Mouse (Mus musculus) gastrocnemius, postnatal 36 days (tissue): ENCODE measurements around the gene Shroom3. TPM values are rescaled to one million over a fixed set of nuclear protein-coding genes. Genes with fewer than 3 reads are reported as not detected.

ENCODE experiments used
- DNase-seq, 2 experiments: peaks; one replicate each; pipeline ENCODE4 v3.0.0; 2022
- intact Hi-C: fragments of 180-260 bp; cut with DNase I; formaldehyde crosslinking; loops from one replicate; pipeline ENCODE4 v1.15.1; 2025
- total RNA-seq, 2 experiments: library from RNA; stranded (reverse); gene quantifications; 2 replicates each; pipeline ENCODE4 v1.2.3; 2021

The Shroom3 gene
- total RNA-seq, 2 experiments from 2014 or later, result 0.43 to 0.54 TPM

DNA sequence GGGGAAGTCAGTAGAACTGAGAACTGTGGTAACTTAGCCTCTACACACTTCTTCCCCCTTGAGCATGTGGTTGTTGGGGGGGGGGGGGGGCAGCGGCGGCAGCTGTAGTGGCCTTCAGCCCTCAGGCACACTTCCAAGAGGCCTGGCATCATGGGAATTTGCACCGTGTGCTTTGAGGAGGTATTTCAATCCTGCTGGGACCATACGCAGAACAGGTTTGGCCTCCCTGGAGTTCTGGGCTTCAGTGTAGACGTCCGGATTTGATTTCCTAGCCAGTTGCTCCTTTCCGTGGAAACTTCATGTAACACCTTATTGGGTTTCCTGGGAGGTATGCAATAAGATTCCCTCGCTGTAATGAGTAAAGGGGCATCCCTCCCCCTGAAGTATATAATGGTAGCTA lies 105.8 kb downstream of the Shroom3 start:
- peak in 1 of 2 experiments; percentile 15 for DNase-seq
- intact Hi-C loops, result no loop called here

DNA sequence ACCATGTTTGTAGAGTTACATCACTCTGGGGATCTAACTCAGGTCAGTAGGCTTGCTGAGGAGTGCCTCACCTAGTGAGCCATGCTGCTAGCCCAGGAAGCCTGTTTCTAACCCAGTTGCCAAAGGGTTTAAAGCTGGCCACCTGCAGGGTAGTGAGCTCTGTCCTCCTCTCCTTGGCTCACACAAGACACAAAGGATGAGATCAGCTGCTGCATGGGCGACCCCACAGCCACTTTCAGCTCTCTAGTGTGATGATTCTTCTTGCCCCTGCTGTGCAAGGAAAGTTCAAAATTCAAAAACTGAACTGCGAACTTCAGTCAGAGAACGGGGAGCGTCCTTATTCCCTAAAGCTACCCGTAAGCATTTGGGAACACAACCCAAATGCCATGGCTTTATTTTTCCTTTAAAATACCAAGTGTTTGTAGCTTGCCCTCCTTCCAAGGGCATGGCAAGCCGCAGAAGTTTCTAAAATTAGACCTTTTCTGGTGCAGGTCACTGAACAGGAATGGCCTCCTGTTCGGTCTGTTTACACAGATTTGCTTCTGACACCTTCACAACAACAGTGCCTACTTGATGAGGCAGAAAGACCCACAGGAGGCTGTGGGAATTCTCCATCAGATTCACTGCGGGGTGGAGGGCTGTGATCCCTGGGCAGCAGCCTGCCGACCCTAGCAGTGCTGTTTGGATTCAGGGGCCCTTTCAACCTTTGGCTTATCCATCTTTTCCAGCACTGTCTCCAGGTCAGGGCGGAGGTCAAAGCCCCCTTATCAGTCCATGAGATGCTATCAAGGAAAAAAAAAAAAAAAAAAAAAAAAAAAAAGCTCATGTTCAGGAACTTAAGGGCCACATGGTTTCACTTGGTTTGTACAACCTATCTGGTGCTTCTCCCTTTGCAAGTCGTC lies 113.1 kb downstream of the Shroom3 start:
- no peak for DNase-seq
- intact Hi-C loops, result no loop called here

DNA sequence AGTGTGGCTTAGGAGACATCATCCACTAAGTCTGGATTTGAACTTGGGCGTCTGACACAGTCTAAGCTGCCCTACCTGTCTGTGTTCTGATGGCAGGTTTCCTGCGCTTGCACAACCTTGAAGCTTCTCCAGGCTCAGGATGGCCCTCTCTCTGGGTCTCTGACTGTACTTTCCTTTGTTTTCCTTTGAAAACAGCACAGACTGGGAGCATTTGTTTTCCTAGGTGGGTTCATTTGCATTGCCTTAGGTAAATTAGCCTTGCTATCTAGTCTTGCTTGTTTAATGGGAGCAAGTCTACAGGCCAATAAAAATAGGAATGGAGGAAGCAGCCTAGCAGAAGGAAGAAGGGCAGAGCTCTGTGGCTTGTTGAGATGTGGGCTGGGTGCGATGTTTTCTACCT lies 114.7 kb downstream of the Shroom3 start:
- no peak for DNase-seq

DNA sequence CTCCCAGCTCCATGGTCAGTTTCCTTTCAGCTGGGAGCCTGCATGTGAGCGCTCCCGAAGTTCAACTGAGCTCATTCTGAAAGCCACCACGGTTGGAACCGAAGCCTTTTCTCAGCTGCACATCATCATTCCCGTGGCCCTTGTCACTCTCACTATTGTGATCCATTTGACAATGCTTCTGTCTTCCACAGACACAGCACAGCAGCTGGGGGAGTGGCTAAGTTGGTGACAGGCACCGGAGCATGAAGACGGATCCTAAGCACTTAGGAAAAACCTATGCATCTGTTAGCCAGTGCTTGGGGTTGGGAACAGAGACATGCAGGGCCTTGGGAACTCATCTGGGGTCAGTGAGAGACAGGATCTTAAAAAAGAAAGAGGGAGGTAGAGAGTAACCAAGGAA lies 121.1 kb downstream of the Shroom3 start:
- intact Hi-C loops, result no loop called here
- DNase-seq, result no peak

More for the DNA sequence above, 114.7 kb downstream of the Shroom3 start:
- intact Hi-C loops, result no loop called here

DNA sequence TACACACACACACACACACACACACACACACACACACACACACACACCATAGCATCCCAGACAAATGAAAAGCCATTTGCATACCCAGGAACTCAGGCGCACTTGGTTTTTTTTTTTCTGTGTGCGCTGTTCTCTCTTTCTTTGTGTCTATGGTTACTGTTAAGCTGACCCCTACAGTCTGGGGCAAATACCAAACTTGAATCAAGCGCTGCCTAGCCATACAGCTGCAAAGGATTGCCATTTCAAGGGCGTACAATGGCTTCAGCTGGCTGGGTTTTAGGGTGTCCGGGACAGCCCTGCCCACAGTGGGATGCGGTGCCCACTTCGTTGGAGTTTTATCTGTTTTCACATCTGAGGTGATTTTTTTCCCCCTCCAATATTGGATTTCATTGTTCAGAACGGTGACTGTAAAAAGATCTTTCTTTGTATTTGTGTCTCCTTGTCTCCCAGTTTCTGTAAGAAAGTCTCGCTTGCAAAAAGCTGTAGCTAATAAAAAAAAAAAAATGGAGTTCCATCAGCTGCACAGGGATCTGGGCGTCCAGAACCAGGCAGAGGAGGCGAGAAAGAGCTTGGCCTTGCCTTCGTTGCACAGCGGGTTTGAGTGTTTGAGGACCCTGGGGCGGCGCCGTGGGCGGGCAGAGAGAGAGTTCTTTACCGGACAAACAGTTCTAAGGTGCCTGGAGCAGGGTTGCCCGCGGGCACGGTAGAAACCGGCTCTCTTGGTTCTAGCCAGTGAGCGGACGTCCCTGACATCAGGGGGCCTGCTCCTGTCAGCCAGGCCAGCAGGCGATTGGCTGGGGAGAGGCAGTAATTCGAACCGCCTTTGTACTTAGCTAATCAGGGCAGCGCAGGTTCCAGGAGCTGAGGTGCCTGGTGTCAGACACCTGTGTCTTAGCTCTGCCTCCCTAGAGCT lies 125.5 kb downstream of the Shroom3 start:
- DNase-seq, result peak; percentile 8 to 17
- intact Hi-C loops, result no loop called here

DNA sequence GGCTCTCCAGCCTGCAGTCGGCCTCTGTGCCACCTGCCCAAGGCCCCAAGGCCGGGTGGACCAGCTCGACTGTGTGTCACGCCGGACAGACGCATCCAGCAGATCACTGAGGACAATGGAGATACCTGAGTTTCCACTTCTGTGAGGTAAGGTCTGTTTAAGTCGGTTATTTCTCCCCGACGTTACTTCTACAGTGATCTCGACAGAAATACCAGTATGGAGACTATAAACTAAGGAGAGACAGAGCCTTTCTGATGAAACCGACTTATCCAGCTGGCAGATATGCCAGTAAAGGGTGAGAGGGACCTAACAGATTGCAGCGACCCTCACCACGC lies 126.1 kb downstream of the Shroom3 start:
- DNase-seq, result no peak
- intact Hi-C loops, result no loop called here

DNA sequence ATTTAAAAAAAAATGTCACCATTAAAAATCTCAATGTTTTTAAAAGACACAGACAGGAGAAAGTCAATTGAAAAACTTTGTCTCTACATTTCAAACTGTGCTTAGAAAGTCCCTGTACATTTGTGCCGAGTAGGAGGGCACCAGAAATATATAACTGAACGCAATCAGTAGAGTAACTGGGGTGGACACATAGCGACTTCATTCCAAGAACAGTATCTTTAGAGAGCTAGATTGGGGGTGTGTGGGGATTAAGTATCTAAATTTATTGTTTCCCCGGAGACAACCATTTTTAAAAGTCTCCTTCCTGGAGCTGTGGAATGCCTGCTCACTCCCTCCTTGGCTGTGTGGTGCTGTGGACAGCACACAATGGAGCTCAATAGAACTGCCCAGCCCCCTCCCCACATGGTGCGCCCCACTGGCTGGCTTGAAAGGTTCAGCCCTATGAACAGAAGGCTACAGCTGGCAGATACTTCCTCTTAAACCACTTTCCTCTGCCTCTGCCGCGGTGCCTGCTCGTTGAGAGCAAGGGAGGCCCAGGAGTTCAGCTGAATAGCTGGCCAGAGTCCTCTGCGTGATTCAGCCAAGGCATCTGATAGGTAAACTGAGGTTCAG lies 127.8 kb downstream of the Shroom3 start:
- DNase-seq, result no peak
- intact Hi-C loops, result no loop called here

DNA sequence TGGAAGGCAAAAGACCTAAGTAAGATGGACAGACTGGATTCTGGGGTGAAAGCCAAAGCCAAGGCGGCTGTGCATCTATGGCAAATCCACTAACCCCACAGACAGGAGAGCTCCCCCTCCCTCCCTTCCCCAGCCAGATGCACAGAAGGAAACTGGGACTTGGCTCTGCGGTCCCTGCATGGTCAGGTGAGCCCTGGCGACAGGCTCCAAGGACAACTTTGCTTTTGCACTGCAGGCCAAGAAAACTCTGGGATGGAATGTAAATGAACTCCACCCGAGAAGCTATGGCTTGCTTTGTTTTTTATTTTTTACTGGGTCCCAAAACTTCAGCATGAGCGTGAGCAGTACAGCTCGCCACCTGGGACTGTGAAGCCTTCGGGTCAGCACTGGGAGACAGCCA lies 128.5 kb downstream of the Shroom3 start:
- no peak for DNase-seq
- intact Hi-C loops, result no loop called here

DNA sequence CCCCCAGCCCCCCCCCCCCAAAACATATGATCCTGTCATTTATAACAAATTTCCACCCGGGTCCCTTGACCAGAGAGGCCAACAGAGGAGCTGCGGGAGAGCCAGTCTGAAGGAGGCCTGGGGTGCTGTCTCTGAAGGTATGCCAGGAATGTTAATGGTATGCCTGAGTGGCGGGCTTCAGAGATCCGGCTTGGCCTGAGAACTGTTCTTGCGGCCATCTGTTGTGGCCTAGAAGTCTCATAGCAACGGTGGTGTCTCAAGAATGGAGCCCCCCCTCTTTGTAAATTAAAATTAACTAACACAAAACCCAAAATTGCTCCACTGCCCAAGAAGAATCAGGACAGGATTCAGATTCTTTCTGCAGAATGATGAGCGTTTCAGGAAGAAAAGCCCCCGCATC lies 129.7 kb downstream of the Shroom3 start:
- no peak for DNase-seq
- intact Hi-C loops, result no loop called here

DNA sequence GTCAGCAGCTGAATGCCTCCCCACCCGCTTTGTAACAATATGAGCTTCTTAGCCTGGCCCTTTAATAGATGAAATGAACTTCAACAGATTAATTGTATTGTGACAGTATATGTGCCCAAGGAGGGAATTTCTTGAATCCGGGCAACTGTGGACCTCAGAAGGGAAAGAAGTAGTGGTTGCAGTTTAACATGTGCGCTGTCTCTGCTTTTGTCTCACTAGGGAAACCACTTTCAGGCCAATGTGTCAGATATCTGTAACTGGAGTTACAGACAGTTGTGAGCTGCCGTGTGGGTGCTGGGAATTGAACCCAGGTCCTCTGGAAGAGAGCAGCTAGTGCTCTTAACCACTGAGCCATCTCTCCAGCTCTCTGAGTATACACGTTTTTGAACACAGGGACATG lies 130.3 kb downstream of the Shroom3 start:
- DNase-seq, result no peak
- intact Hi-C loops, result no loop called here

DNA sequence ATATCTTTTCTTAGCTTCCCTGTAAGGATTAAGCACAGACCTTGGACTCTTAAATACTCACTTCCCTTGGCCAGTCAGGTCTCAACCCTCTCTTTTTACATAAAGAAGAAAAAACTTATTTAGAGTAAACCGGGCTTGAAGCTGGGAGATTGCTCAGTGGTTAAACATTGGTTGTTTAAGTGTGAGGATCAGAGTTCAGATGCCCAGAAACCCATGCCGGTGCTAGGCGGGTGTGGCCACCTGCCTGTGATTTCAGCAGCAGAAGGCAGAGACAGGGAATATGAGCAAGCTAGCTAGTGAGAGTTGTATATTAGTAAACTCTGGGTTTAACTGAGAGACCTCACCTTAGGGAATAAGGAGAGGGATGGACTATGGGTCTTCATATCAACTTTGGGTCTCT lies 131.4 kb downstream of the Shroom3 start:
- no peak for DNase-seq
- intact Hi-C loops, result loop anchor here (5.0 kb wide), 1 partner anchor 47 kb away; no protein-coding TSS in a partner anchor

DNA sequence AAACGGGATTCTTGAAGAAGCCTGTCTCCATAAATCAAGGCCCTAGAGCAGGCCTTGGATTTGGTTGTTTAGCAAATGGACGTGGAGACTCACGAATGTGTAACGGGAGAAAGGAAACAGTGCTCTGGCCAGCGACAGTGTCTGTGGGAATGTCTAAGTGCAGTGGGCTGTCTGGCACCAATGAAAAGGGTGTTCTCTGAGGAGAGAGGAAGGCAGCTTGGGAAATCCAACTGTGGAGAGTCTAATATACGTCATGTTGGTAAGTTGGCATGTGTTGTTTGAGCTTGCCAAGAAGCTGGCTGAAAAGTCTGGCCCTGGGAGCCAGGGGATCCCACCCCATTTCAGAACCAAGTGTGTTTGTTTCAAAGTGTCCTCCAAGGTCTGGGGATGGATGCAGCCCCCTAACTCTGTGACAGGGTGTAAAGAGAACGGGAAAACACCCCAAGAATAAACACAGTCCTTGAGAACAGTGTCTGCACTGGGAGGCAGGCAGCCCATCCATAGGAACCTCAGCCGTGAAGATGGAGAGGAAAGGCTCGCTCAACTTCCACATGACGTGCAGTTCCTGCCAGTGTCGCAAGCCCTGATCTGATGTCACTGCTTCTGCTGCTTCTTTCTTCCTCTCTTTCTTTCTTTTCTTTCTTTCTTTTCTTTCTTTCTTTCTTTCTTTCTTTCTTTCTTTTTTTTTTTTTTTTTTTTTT lies 134.0 kb downstream of the Shroom3 start:
- DNase-seq, result no peak
- intact Hi-C loops, result loop anchor here (5.0 kb wide), 1 partner anchor 50 kb away; no protein-coding TSS in a partner anchor

DNA sequence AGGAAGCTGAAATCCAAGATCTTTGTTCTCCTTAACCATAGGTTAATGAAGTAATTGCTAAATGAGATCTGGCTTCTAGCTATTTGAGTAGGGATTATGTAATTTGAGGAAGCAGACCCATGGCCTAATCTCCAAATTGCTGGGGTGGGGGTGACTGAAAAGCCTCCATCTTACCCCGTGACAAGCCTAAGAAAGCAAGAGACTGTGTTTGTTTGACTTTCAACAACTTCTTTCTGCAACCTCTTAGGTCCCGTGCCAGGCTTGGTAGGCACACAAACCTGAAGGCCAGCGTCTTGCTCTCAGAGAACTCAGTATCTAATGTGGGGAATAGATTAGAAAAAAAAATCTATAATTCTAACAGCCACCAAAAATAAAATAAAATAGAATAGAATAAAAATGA lies 138.1 kb downstream of the Shroom3 start:
- intact Hi-C loops, result no loop called here
- no peak for DNase-seq

DNA sequence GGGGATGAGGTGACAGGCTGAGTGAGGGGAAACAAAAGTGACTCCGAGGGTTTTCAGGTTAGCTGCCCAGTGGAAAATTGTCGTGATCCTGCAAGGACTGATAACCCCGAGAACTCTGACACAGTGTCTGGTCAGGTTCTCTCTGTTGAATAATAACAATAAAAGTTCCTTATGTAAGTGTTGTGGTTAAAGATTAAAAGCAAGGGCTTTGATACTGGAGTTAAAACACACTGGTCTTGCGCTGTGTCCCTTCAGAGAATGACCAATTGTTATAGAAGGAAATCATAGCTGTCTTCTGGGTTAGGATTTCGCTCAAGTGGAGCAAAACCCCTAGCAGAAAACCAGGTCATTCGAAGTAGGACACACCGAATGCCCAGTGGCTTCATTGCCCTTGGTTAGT lies 140.3 kb downstream of the Shroom3 start:
- intact Hi-C loops, result no loop called here
- DNase-seq, result no peak

DNA sequence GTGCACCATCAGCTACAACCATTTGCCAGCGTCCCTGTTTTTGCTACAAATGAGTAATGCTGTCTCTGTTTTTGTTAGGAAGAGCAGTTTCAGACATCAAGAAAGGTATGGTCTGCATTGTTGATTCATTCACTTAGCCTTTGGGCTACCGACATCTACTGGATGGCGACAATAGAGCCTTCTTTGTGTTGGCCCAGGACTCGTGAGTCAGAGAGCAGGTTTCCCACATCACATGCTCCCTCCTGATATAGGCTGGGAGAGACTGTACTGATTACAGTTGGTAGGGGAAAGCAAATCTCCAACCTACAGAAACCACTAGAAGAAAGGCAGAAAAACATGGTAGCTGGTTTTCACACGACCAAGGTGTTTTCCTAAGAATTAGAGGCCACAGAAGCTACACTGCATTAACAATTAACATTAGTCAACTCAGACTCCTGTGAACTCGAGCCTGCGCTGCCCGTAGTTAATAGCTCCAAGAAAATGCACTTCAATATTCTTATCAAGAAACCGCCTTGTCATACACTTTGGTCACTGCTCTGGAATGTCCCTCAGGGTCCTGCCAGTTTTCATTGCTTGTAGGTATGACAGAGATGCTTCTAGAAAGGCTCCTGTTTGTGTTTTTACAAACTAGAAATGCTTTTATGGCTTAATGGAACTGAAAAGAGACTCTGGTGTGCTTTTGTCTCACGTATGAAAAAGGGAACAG lies 141.2 kb downstream of the Shroom3 start:
- DNase-seq, result no peak
- intact Hi-C loops, result no loop called here

DNA sequence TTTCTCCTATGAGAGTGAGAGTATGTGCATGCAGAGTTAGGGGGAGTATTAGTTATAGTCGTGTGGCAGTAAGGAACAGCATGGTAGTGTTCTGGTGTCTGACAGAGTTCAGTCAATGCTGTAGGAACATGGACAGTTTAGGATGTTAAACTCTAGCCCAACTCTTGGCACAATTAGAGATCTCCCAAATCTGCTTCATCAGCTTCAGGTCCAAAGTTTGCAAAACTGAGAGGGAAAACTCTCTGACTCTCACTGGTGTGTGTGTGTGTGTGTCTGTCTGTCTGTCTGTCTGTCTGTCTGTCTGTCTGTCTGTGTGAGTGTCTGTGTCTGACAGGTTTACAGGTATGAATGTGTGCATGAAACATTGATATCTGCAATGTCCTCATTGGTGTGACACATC lies 147.2 kb downstream of the Shroom3 start:
- no peak for DNase-seq
- intact Hi-C loops, result no loop called here

DNA sequence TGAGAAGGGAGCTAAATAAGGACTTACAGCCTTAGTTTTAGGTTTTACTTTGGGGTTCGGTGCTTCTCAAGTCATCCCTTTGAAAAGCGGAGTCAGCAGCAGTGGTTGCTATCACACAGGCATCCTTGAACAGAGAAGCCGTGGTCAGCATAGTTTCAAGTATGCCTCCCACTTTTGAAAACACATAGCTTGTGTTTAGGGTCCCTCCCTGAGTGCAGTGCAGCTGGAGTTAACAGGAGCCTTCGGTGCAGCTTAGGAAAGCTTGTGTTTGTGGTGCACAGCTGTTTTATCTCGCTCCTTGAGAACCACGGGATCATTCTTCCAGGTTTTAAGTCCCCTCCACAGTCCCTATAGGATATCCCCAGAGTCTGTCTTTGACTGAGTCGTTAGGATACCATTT lies 151.3 kb downstream of the Shroom3 start:
- no peak for DNase-seq
- intact Hi-C loops, result no loop called here

DNA sequence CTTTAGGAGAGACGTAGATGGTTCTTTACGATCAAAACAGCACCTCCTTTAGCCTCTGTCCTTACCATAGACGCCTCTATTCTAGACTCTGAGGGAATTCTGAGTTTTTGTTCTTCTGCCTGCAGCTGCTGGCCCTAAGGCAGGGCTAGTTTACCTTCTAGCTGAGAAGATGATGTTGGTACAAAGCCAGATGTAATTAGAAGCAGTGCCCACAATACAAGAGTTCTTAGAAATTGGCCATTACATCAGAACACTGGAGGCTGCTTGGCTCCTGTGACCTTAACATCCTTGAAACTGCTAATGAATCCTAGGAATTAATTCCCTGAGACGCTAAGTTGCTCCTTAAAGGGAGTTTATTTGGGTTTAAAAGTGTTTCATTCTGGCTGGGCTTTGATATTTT lies 154.1 kb downstream of the Shroom3 start:
- no peak for DNase-seq
- intact Hi-C loops, result no loop called here

DNA sequence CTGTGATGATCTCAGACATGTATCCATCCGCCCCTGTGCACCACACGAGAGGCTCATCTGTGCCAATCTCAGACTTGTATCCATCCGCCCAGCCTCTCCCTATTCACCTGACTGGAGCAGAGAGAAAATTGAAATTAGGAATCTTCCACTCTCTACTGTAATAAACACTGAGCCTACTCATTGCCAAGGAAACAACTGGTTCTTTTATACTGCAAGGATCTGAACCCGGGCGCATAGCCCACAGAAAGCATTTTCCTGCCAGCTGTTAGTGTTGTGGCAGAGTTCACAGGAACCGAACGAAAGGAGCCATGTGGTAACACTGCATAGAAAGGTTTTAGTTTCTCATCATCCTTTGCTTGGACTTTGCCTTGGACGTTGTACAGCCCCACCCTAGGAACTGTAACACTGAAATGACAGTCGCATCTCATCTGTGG lies 155.1 kb downstream of the Shroom3 start:
- intact Hi-C loops, result no loop called here
- no peak for DNase-seq

DNA sequence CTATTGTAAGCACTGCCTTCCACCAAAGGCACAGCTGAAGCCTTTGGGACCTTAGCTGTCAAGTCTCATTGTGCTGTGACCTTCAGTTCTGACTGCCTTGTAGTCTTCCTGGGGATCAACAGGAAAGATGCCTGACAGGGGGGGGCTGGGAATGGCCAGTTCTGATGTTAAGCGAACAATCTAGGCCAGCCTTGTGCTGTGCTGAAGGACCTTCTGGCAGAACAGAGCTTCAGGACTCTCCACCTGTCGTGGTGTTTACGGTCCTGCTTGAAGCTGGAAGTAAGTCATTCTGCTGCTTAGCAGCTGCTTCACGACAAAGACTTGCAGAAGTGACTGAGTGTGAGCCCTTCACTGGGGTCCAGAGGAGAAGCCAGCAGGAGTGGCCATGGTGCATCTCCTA lies 156.1 kb downstream of the Shroom3 start:
- intact Hi-C loops, result no loop called here
- no peak for DNase-seq
